Mouse (Mus musculus) left cerebral cortex, postnatal 36 days (tissue): Measurements from ENCODE around the gene Btbd35f17. TPM values are rescaled to one million over a fixed set of nuclear protein-coding genes. Genes with fewer than 3 reads are reported as not detected.
"Not testable (repeated sequence)": the region's sequence is repeated elsewhere in the genome, so short reads cannot be mapped to it uniquely, and the experiment has no call there.

Source experiments
- DNase-seq, 2 experiments: peaks; one replicate each; pipeline ENCODE4 v3.0.0; 2021 to 2022; ENCODE audit warnings: low spot score in 2 of 2, mixed read lengths in 1 of 2
- intact Hi-C: fragments of 180-260 bp; cut with DNase I; formaldehyde crosslinking; loops from one replicate; pipeline ENCODE4 v1.15.1; 2025
- total RNA-seq, 2 experiments: library from RNA; stranded (reverse); gene quantifications; 2 replicates each; pipeline ENCODE4 v1.2.3; 2021

The Btbd35f17 gene
- total RNA-seq = not detected

DNA sequence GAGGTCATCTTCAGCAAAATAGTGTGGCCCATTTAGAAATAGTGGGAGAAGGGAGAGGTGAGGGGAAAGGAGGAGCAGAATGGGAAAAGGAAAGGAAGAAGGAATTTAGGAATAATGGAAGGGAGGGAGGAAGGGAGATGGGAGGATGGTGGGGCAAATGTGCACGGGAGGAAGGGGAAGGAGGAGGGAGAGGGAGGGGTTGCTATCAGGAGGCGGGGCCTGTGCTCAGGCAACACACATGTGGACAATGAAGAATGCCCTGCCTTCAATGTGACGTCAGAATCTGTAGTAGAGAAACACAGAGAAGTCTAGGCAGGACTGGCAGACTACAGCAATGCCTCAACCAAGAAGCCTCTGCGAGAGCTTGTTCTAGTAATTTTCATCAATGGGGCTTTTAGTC lies at the start of gene Btbd35f17:
Gene Btbd35f17, plus strand, starts transcription at position 301 of the 400 bp plus-strand sequence.
- intact Hi-C loops, DNase-seq: not testable (repeated sequence)

Other genes with a start within 250 kb of the Btbd35f17 start
- not detected for gene Btbd35f28, start 174.1 kb upstream of the Btbd35f17 start, total RNA-seq
- gene Btbd35f20, start 79.4 kb upstream of the Btbd35f17 start, total RNA-seq = not detected